Mouse (Mus musculus): ENCODE results near the gene Frrs1l. TPM values are rescaled to one million over a fixed set of nuclear protein-coding genes. Genes with fewer than 3 reads are reported as not detected.

Gene Frrs1l
- polyA plus RNA-seq, 1 experiment, result not detected

GRCm38 (mm10) chr4:56993331-56993730, 3.1 kb upstream of the Frrs1l start:
- TF ChIP-seq POLR2A (IDR thresholded peaks at IDR 0.05; ENCODE audit: borderline replicate concordance, low read depth, low read length) (no peak), CTCF (IDR thresholded peaks at IDR 0.05; ENCODE audit: low read depth, low read length) (no peak)
- Histone ChIP-seq H3K4me3 (ENCODE audit: insufficient read depth, low read length) (no peak overlapping the region), H3K27ac (ENCODE audit: insufficient read depth, low read depth, low read length) (no peak overlapping the region), H3K4me1 (ENCODE audit: control insufficient read depth, insufficient read depth, low read length) (peaks cover 3% of the 10 kb centered on the region)

GRCm38 (mm10) chr4:56991951-56992350, 1.8 kb upstream of the Frrs1l start:
- TF ChIP-seq CTCF (IDR thresholded peaks at IDR 0.05; ENCODE audit: low read depth, low read length), result no peak
- no peak for TF ChIP-seq POLR2A (IDR thresholded peaks at IDR 0.05; ENCODE audit: borderline replicate concordance, low read depth, low read length)
- no peak overlapping the region for H3K4me3 ChIP-seq (ENCODE audit: insufficient read depth, low read length)
- H3K27ac ChIP-seq (ENCODE audit: insufficient read depth, low read depth, low read length), result no peak overlapping the region
- peaks cover 3% of the 10 kb centered on the region for H3K4me1 ChIP-seq (ENCODE audit: control insufficient read depth, insufficient read depth, low read length)

GRCm38 (mm10) chr4:56989431-56990214, 568 bp downstream of the Frrs1l start:
- H3K4me1 ChIP-seq (ENCODE audit: control insufficient read depth, insufficient read depth, low read length), result peaks cover 3% of the 10 kb centered on the region
- no peak for TF ChIP-seq CTCF (IDR thresholded peaks at IDR 0.05; ENCODE audit: low read depth, low read length)
- no peak for TF ChIP-seq POLR2A (IDR thresholded peaks at IDR 0.05; ENCODE audit: borderline replicate concordance, low read depth, low read length)
- H3K27ac ChIP-seq (ENCODE audit: insufficient read depth, low read depth, low read length), result no peak overlapping the region
- peak overlapping the region; percentile 5; the same call in 1 of the 2 replicates for H3K4me3 ChIP-seq (ENCODE audit: insufficient read depth, low read length)

- H3K4me3 ChIP-seq (ENCODE audit: insufficient read depth, low read length), result no peak overlapping the region
- TF ChIP-seq CTCF (IDR thresholded peaks at IDR 0.05; ENCODE audit: low read depth, low read length) (no peak), POLR2A (IDR thresholded peaks at IDR 0.05; ENCODE audit: borderline replicate concordance, low read depth, low read length) (no peak)
- H3K4me1 ChIP-seq (ENCODE audit: control insufficient read depth, insufficient read depth, low read length), result no peaks in the 10 kb centered on the region
- no peak overlapping the region for H3K27ac ChIP-seq (ENCODE audit: insufficient read depth, low read depth, low read length)
Measured at GRCm38 (mm10) chr4:56965586-56966179, 24.5 kb downstream of the Frrs1l start.

GRCm38 (mm10) chr4:56963687-56964086, 26.5 kb downstream of the Frrs1l start:
- no peak overlapping the region for H3K27ac ChIP-seq (ENCODE audit: insufficient read depth, low read depth, low read length)
- no peak overlapping the region for H3K4me3 ChIP-seq (ENCODE audit: insufficient read depth, low read length)
- TF ChIP-seq POLR2A (IDR thresholded peaks at IDR 0.05; ENCODE audit: borderline replicate concordance, low read depth, low read length) (no peak), CTCF (IDR thresholded peaks at IDR 0.05; ENCODE audit: low read depth, low read length) (no peak)
- no peaks in the 10 kb centered on the region for H3K4me1 ChIP-seq (ENCODE audit: control insufficient read depth, insufficient read depth, low read length)

GRCm38 (mm10) chr4:56961320-56961925, 28.8 kb downstream of the Frrs1l start:
- H3K27ac ChIP-seq (ENCODE audit: insufficient read depth, low read depth, low read length), result no peak overlapping the region
- no peak overlapping the region for H3K4me3 ChIP-seq (ENCODE audit: insufficient read depth, low read length)
- no peak for TF ChIP-seq POLR2A (IDR thresholded peaks at IDR 0.05; ENCODE audit: borderline replicate concordance, low read depth, low read length)
- TF ChIP-seq CTCF (IDR thresholded peaks at IDR 0.05; ENCODE audit: low read depth, low read length), result no peak
- H3K4me1 ChIP-seq (ENCODE audit: control insufficient read depth, insufficient read depth, low read length), result no peaks in the 10 kb centered on the region

- TF ChIP-seq CTCF (IDR thresholded peaks at IDR 0.05; ENCODE audit: low read depth, low read length), result no peak
- TF ChIP-seq POLR2A (IDR thresholded peaks at IDR 0.05; ENCODE audit: borderline replicate concordance, low read depth, low read length), result no peak
- Histone ChIP-seq H3K27ac (ENCODE audit: insufficient read depth, low read depth, low read length) (no peak overlapping the region), H3K4me3 (ENCODE audit: insufficient read depth, low read length) (no peak overlapping the region), H3K4me1 (ENCODE audit: control insufficient read depth, insufficient read depth, low read length) (peaks cover 2% of the 10 kb centered on the region; the same call in 1 of the 2 replicates)
Measured at GRCm38 (mm10) chr4:56957518-56957917, 32.7 kb downstream of the Frrs1l start.

- H3K4me3 ChIP-seq (ENCODE audit: insufficient read depth, low read length), result no peak overlapping the region
- H3K4me1 ChIP-seq (ENCODE audit: control insufficient read depth, insufficient read depth, low read length), result peaks cover 12% of the 10 kb centered on the region
- TF ChIP-seq CTCF (IDR thresholded peaks at IDR 0.05; ENCODE audit: low read depth, low read length) (no peak), POLR2A (IDR thresholded peaks at IDR 0.05; ENCODE audit: borderline replicate concordance, low read depth, low read length) (no peak)
- H3K27ac ChIP-seq (ENCODE audit: insufficient read depth, low read depth, low read length), result 0 out of 2 replicates have a peak overlapping the region, but pooled peaks have one; percentile 11
Measured at GRCm38 (mm10) chr4:56953235-56953634, 37.0 kb downstream of the Frrs1l start.

GRCm38 (mm10) chr4:56951701-56952100, 38.5 kb downstream of the Frrs1l start:
- Histone ChIP-seq H3K27ac (ENCODE audit: insufficient read depth, low read depth, low read length) (no peak overlapping the region), H3K4me3 (ENCODE audit: insufficient read depth, low read length) (no peak overlapping the region), H3K4me1 (ENCODE audit: control insufficient read depth, insufficient read depth, low read length) (peaks cover 12% of the 10 kb centered on the region)
- TF ChIP-seq POLR2A (IDR thresholded peaks at IDR 0.05; ENCODE audit: borderline replicate concordance, low read depth, low read length) (no peak), CTCF (IDR thresholded peaks at IDR 0.05; ENCODE audit: low read depth, low read length) (no peak)

GRCm38 (mm10) chr4:56949494-56949893, 40.7 kb downstream of the Frrs1l start:
- Histone ChIP-seq H3K27ac (ENCODE audit: insufficient read depth, low read depth, low read length) (no peak overlapping the region), H3K4me1 (ENCODE audit: control insufficient read depth, insufficient read depth, low read length) (peaks cover 22% of the 10 kb centered on the region), H3K4me3 (ENCODE audit: insufficient read depth, low read length) (no peak overlapping the region)
- TF ChIP-seq CTCF (IDR thresholded peaks at IDR 0.05; ENCODE audit: low read depth, low read length), result no peak
- no peak for TF ChIP-seq POLR2A (IDR thresholded peaks at IDR 0.05; ENCODE audit: borderline replicate concordance, low read depth, low read length)
